26 mouse cellular contexts compared by ENCODE assay signal in the genomic region with DNA sequence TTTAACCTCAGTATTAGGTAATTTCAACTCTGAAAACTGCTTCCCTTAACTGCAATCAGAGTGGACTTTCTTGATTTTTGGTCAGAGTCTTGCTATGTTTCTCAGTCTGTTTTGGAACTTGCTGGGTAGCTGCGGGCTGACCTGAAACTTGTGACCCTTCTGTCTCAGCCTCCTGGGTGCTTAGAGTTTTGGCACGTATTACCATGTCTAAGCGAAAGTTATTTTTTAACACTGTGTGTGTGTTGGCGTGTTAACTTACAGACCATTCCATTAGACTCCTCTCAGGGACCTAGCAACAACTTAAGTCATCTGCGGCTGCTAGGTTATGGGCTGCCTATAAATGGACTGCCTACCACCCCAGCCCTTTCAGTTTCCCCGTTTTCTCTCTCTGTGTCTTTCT. TPM values are rescaled to one million over a fixed set of nuclear protein-coding genes. Genes with fewer than 3 reads are reported as not detected.
"Had no signal": no experiment of that assay in that cellular context is flagged by ENCODE, and none has a peak within 500 bp of the region (broad histone marks: within the 10 kb centered on the region; RNA-seq: fewer than 3 reads in every experiment).

No protein-coding gene starts in this region.

- H3K4me2 ChIP-seq: intestine, embryonic 15.5 days; limb, embryonic 12.5 days; limb, embryonic 15.5 days; liver, embryonic 13.5 days; midbrain, embryonic 12.5 days; midbrain, embryonic 15.5 days; neural tube, embryonic 12.5 days; neural tube, embryonic 15.5 days had no signal

- H3K9ac ChIP-seq: intestine, embryonic 15.5 days; limb, embryonic 12.5 days; limb, embryonic 15.5 days; liver, embryonic 13.5 days; midbrain, embryonic 12.5 days; midbrain, embryonic 15.5 days; neural tube, embryonic 12.5 days; neural tube, embryonic 15.5 days had no signal

- DNase-seq: liver, embryonic 13.5 days; right cerebral cortex, adult 18-20 months; right cerebral cortex, postnatal 14 days; right cerebral cortex, postnatal 4 days; thymus, adult 2 months; thymus, postnatal 14 days; thymus, postnatal 4 days had no signal

- H3K9me3 ChIP-seq: intestine, embryonic 15.5 days; limb, embryonic 15.5 days; midbrain, embryonic 12.5 days; midbrain, embryonic 15.5 days; neural tube, embryonic 12.5 days; neural tube, embryonic 15.5 days had no signal

- H3K27ac ChIP-seq: intestine, embryonic 15.5 days; kidney, postnatal 0 days; limb, embryonic 12.5 days; limb, embryonic 15.5 days; liver, embryonic 13.5 days; macrophage; midbrain, embryonic 12.5 days; midbrain, embryonic 15.5 days; neural tube, embryonic 12.5 days; neural tube, embryonic 15.5 days; stomach, postnatal 0 days had no signal

- H3K4me3 ChIP-seq: intestine, embryonic 15.5 days; limb, embryonic 12.5 days; limb, embryonic 15.5 days; liver, embryonic 13.5 days; midbrain, embryonic 12.5 days; midbrain, embryonic 15.5 days; neural tube, embryonic 12.5 days; neural tube, embryonic 15.5 days had no signal

- H3K36me3 ChIP-seq: intestine, embryonic 15.5 days; limb, embryonic 12.5 days; limb, embryonic 15.5 days; liver, embryonic 13.5 days; midbrain, embryonic 12.5 days; midbrain, embryonic 15.5 days; neural tube, embryonic 12.5 days; neural tube, embryonic 15.5 days had no signal

- ATAC-seq: intestine, embryonic 15.5 days; midbrain, embryonic 15.5 days had no signal

- H3K27me3 ChIP-seq: intestine, embryonic 15.5 days; limb, embryonic 12.5 days; limb, embryonic 15.5 days; liver, embryonic 13.5 days; midbrain, embryonic 12.5 days; midbrain, embryonic 15.5 days; neural tube, embryonic 12.5 days; neural tube, embryonic 15.5 days had no signal

- H3K4me1 ChIP-seq: intestine, embryonic 15.5 days; limb, embryonic 15.5 days; liver, embryonic 13.5 days; midbrain, embryonic 12.5 days; midbrain, embryonic 15.5 days; neural tube, embryonic 12.5 days; neural tube, embryonic 15.5 days had no signal

RNA-seq across cellular contexts. Expression of gene Gm7075, which starts 54.2 kb away (rescaled TPM):
- total RNA-seq: layer of hippocampus, postnatal 14 days; left cerebral cortex, adult 8-10 months; left cerebral cortex, postnatal 14 days; left cerebral cortex, postnatal 4 days; megakaryocyte, adult 5-6 weeks had no signal
- polyA plus RNA-seq: intestine, embryonic 15.5 days; kidney, postnatal 0 days; limb, embryonic 12.5 days; limb, embryonic 15.5 days; liver, embryonic 13.5 days; liver, embryonic 16.5 days; lung, adult 2 months; lung, embryonic 16.5 days; macrophage; midbrain, embryonic 12.5 days; midbrain, embryonic 15.5 days; neural tube, embryonic 12.5 days; neural tube, embryonic 15.5 days; stomach, embryonic 14.5 days; stomach, postnatal 0 days; thymus, adult 2 months had no signal
